In genomic region chr7:126778147-126778546, GRCm38 (mm10) we compare ENCODE assay signal across 8 mouse cellular contexts. TPM values are rescaled to one million over a fixed set of nuclear protein-coding genes. Genes with fewer than 3 reads are reported as not detected.
DNase-seq lines count a peak whose midpoint lies in the region; ATAC-seq lines count a peak whose summit lies in the region.

No protein-coding gene starts in this region.

- WGBS in kidney, embryonic 15.5 days: 88% methylated on average over 3 of the region's 3 CpGs
- WGBS in embryonic facial prominence, embryonic 14.5 days: 85% methylated on average over 3 of the region's 3 CpGs
- 62% methylated on average over 3 of the region's 3 CpGs for WGBS in hindbrain, embryonic 14.5 days
- 93% methylated on average over 3 of the region's 3 CpGs for WGBS in midbrain, embryonic 14.5 days

- no peak for ATAC-seq in kidney, embryonic 15.5 days (replicated peaks; ENCODE audit: low FRiP score)
- ATAC-seq in embryonic facial prominence, embryonic 14.5 days (ENCODE audit: low read depth): no peak
- ATAC-seq in hindbrain, embryonic 14.5 days (ENCODE audit: low FRiP score): no peak
- no peak for ATAC-seq in midbrain, embryonic 14.5 days (ENCODE audit: low FRiP score, low TSS enrichment)

- H3K4me1 ChIP-seq in kidney, embryonic 15.5 days: peaks cover 51% of the 10 kb centered on the region
- peaks cover 33% of the 10 kb centered on the region for H3K4me1 ChIP-seq in embryonic facial prominence, embryonic 14.5 days (ENCODE audit: control insufficient read depth, insufficient read depth, low read length)
- H3K4me1 ChIP-seq in hindbrain, embryonic 14.5 days (replicated peaks; ENCODE audit: control insufficient read depth, insufficient read depth, low read length): peaks cover 27% of the 10 kb centered on the region
- H3K4me1 ChIP-seq in midbrain, embryonic 14.5 days (ENCODE audit: control insufficient read depth, insufficient read depth, low read length): peaks cover 37% of the 10 kb centered on the region

- DNase-seq in kidney, postnatal 4 days: no peak
- DNase-seq in embryonic facial prominence, embryonic 14.5 days (ENCODE audit: low spot score): no peak
- DNase-seq in hindbrain, embryonic 14.5 days (ENCODE audit: low spot score): no peak
- no peak for DNase-seq in midbrain, embryonic 14.5 days
- no peak for DNase-seq in right cerebral cortex, postnatal 36 days (ENCODE audit: low spot score in 2 of 2)
- no peak for DNase-seq in urinary bladder, postnatal 14 days (ENCODE audit: low spot score)
- no peak for DNase-seq in kidney, postnatal 10 days

- H3K36me3 ChIP-seq in kidney, embryonic 15.5 days: peaks cover 20% of the 10 kb centered on the region
- H3K36me3 ChIP-seq in embryonic facial prominence, embryonic 14.5 days (ENCODE audit: control insufficient read depth, insufficient read depth, low read length): peaks cover 21% of the 10 kb centered on the region; the same call in 1 of the 2 replicates
- peaks cover 22% of the 10 kb centered on the region for H3K36me3 ChIP-seq in hindbrain, embryonic 14.5 days (replicated peaks; ENCODE audit: control insufficient read depth, insufficient read depth)
- peaks cover 11% of the 10 kb centered on the region for H3K36me3 ChIP-seq in midbrain, embryonic 14.5 days (ENCODE audit: control insufficient read depth, insufficient read depth, low read length)

- peak overlapping the region; percentile 85 for H3K4me3 ChIP-seq in kidney, embryonic 15.5 days (replicated peaks)
- H3K4me3 ChIP-seq in embryonic facial prominence, embryonic 14.5 days (ENCODE audit: low read depth, low read length): 0 out of 2 replicates have a peak overlapping the region, but pooled peaks have one; percentile 85
- H3K4me3 ChIP-seq in hindbrain, embryonic 14.5 days (replicated peaks; ENCODE audit: low read length): no peak overlapping the region
- 0 out of 2 replicates have a peak overlapping the region, but pooled peaks have one; percentile 80 for H3K4me3 ChIP-seq in midbrain, embryonic 14.5 days (replicated peaks; ENCODE audit: low read depth, low read length)

- no peaks in the 10 kb centered on the region for H3K27me3 ChIP-seq in kidney, embryonic 15.5 days
- no peaks in the 10 kb centered on the region for H3K27me3 ChIP-seq in embryonic facial prominence, embryonic 14.5 days (replicated peaks; ENCODE audit: control insufficient read depth, insufficient read depth, low read length)
- H3K27me3 ChIP-seq in hindbrain, embryonic 14.5 days (ENCODE audit: control insufficient read depth, insufficient read depth, low read length): no peaks in the 10 kb centered on the region
- H3K27me3 ChIP-seq in midbrain, embryonic 14.5 days (ENCODE audit: control insufficient read depth, insufficient read depth, low read length): no peaks in the 10 kb centered on the region

- peak overlapping the region; percentile 85; the same call in 1 of the 2 replicates for H3K27ac ChIP-seq in kidney, embryonic 15.5 days
- no peak overlapping the region for H3K27ac ChIP-seq in embryonic facial prominence, embryonic 14.5 days (replicated peaks; ENCODE audit: low read depth, low read length)
- 0 out of 2 replicates have a peak overlapping the region, but pooled peaks have one; percentile 5 for H3K27ac ChIP-seq in hindbrain, embryonic 14.5 days
- H3K27ac ChIP-seq in midbrain, embryonic 14.5 days (replicated peaks; ENCODE audit: low read depth, low read length): no peak overlapping the region

- peak overlapping the region; percentile 98 for H3K4me2 ChIP-seq in kidney, embryonic 15.5 days
- H3K4me2 ChIP-seq in embryonic facial prominence, embryonic 14.5 days (ENCODE audit: low read depth, low read length): peak overlapping the region; percentile 95; the same call in 1 of the 2 replicates
- H3K4me2 ChIP-seq in hindbrain, embryonic 14.5 days (replicated peaks): peak overlapping the region; percentile 98
- H3K4me2 ChIP-seq in midbrain, embryonic 14.5 days (ENCODE audit: low read length): peak overlapping the region; percentile 95

- H3K9ac ChIP-seq in kidney, embryonic 15.5 days: peak overlapping the region; percentile 91; the same call in 1 of the 2 replicates
- peak overlapping the region; percentile 90; the same call in 1 of the 2 replicates for H3K9ac ChIP-seq in embryonic facial prominence, embryonic 14.5 days (ENCODE audit: low read depth, low read length)
- peak overlapping the region; percentile 96; the same call in 1 of the 2 replicates for H3K9ac ChIP-seq in hindbrain, embryonic 14.5 days
- H3K9ac ChIP-seq in midbrain, embryonic 14.5 days (replicated peaks; ENCODE audit: low read length): peak overlapping the region; percentile 94; the same call in 1 of the 2 replicates

- H3K9me3 ChIP-seq in kidney, embryonic 15.5 days (replicated peaks): no peaks in the 10 kb centered on the region
- H3K9me3 ChIP-seq in embryonic facial prominence, embryonic 14.5 days (ENCODE audit: control insufficient read depth, low read length): no peaks in the 10 kb centered on the region
- no peaks in the 10 kb centered on the region for H3K9me3 ChIP-seq in hindbrain, embryonic 14.5 days (ENCODE audit: control insufficient read depth, low read length)
- H3K9me3 ChIP-seq in midbrain, embryonic 14.5 days (ENCODE audit: control insufficient read depth, low read length): no peaks in the 10 kb centered on the region

RNA-seq across cellular contexts. Expression of gene Ypel3, which starts 1.4 kb away (rescaled TPM):
- polyA plus RNA-seq in kidney, embryonic 15.5 days (2015; fragmentation: Nextera tagmentation; extraction: Ambion mirVana): 81.5 and 82.2 TPM in 2 replicates
- 117 and 123 TPM in 2 replicates for polyA plus RNA-seq in embryonic facial prominence, embryonic 14.5 days (2014; fragmentation: Nextera tagmentation; extraction: Ambion mirVana)
- polyA plus RNA-seq in hindbrain, embryonic 14.5 days (2014; fragmentation: Nextera tagmentation; extraction: Ambion mirVana): 206 and 218 TPM in 2 replicates
- 218 and 255 TPM in 2 replicates for polyA plus RNA-seq in midbrain, embryonic 14.5 days (2014; fragmentation: Nextera tagmentation; extraction: Ambion mirVana)

RNA-seq across cellular contexts. Expression of gene Tbx6, which starts 3.1 kb away (rescaled TPM):
- polyA plus RNA-seq in kidney, embryonic 15.5 days (2015; fragmentation: Nextera tagmentation; extraction: Ambion mirVana): 0.37 and 0.51 TPM in 2 replicates
- polyA plus RNA-seq in embryonic facial prominence, embryonic 14.5 days (2014; fragmentation: Nextera tagmentation; extraction: Ambion mirVana): 0.24 and 0.35 TPM in 2 replicates
- polyA plus RNA-seq in hindbrain, embryonic 14.5 days (2014; fragmentation: Nextera tagmentation; extraction: Ambion mirVana): 0.21 and 0.26 TPM in 2 replicates
- 0.22 and 0.24 TPM in 2 replicates for polyA plus RNA-seq in midbrain, embryonic 14.5 days (2014; fragmentation: Nextera tagmentation; extraction: Ambion mirVana)

RNA-seq across cellular contexts. Expression of gene Gdpd3, which starts 12.0 kb away (rescaled TPM):
- 1.8 and 1.9 TPM in 2 replicates for polyA plus RNA-seq in kidney, embryonic 15.5 days (2015; fragmentation: Nextera tagmentation; extraction: Ambion mirVana)
- 2.1 and 5.1 TPM in 2 replicates for polyA plus RNA-seq in embryonic facial prominence, embryonic 14.5 days (2014; fragmentation: Nextera tagmentation; extraction: Ambion mirVana)
- 1.0 and 1.8 TPM in 2 replicates for polyA plus RNA-seq in hindbrain, embryonic 14.5 days (2014; fragmentation: Nextera tagmentation; extraction: Ambion mirVana)
- 2.0 and 3.4 TPM in 2 replicates for polyA plus RNA-seq in midbrain, embryonic 14.5 days (2014; fragmentation: Nextera tagmentation; extraction: Ambion mirVana)

RNA-seq across cellular contexts. Expression of gene Ppp4c, which starts 14.1 kb away (rescaled TPM):
- 257 and 272 TPM in 2 replicates for polyA plus RNA-seq in kidney, embryonic 15.5 days (2015; fragmentation: Nextera tagmentation; extraction: Ambion mirVana)
- 214 and 256 TPM in 2 replicates for polyA plus RNA-seq in embryonic facial prominence, embryonic 14.5 days (2014; fragmentation: Nextera tagmentation; extraction: Ambion mirVana)
- 177 and 182 TPM in 2 replicates for polyA plus RNA-seq in hindbrain, embryonic 14.5 days (2014; fragmentation: Nextera tagmentation; extraction: Ambion mirVana)
- polyA plus RNA-seq in midbrain, embryonic 14.5 days (2014; fragmentation: Nextera tagmentation; extraction: Ambion mirVana): 210 and 212 TPM in 2 replicates

RNA-seq across cellular contexts. Expression of gene Mapk3, which starts 18.7 kb away (rescaled TPM):
- polyA plus RNA-seq in kidney, embryonic 15.5 days (2015; fragmentation: Nextera tagmentation; extraction: Ambion mirVana): 63.8 and 73.2 TPM in 2 replicates
- polyA plus RNA-seq in embryonic facial prominence, embryonic 14.5 days (2014; fragmentation: Nextera tagmentation; extraction: Ambion mirVana): 61.9 and 62.3 TPM in 2 replicates
- 96.5 and 97.0 TPM in 2 replicates for polyA plus RNA-seq in hindbrain, embryonic 14.5 days (2014; fragmentation: Nextera tagmentation; extraction: Ambion mirVana)
- 78.4 and 110 TPM in 2 replicates for polyA plus RNA-seq in midbrain, embryonic 14.5 days (2014; fragmentation: Nextera tagmentation; extraction: Ambion mirVana)

Comparison
In these comparisons a context has a peak if more than half of its experiments do, and no peak if none do; other contexts are left out.
1. H3K27ac ChIP-seq: peak in kidney, embryonic 15.5 days (single experiment) and hindbrain, embryonic 14.5 days (single experiment); none in embryonic facial prominence, embryonic 14.5 days (single experiment) and midbrain, embryonic 14.5 days (single experiment).
2. Peak in every context shown above with its lines, with median percentiles within 50 percentile points of each other: H3K4me2 ChIP-seq and H3K9ac ChIP-seq.